Mouse (Mus musculus) adrenal gland (tissue): ENCODE results near the gene Slc5a3.

Experiments used
- intact Hi-C: fragments of 180-260 bp; cut with DNase I; formaldehyde crosslinking; loops from one replicate; pipeline ENCODE4 v1.15.1; 2025
- long read RNA-seq, 2 experiments: library from polyadenylated mRNA; unstranded; transcript quantifications; one replicate each; pipeline ENCODE4 v2.0.0; 2020; ENCODE audit warnings: borderline replicate concordance in 1 of 2; ENCODE audit not compliant: insufficient replicate concordance in 1 of 2

The Slc5a3 gene
- long read RNA-seq, experiment 1, full-length matches to known transcripts = 2 of 13 reads
- long read RNA-seq, experiment 1, partial matches to known transcripts = 0 of 13 reads
- long read RNA-seq, experiment 1, other reads (novel, unspliced or antisense) = 11 of 13 reads
- long read RNA-seq, experiment 2, full-length matches to known transcripts = 4 of 10 reads
- long read RNA-seq, experiment 2, partial matches to known transcripts = 0 of 10 reads
- long read RNA-seq, experiment 2, other reads (novel, unspliced or antisense) = 6 of 10 reads

GRCm38 (mm10) chr16:92057852-92058643 lies at the start of gene Slc5a3, which contains the start of the genes Mrps6 and Gm49711:
Gene Slc5a3, plus strand, starts transcription at chr16:92058322.
Gene Mrps6, plus strand, starts transcription at chr16:92058270.
Gene Gm49711, plus strand, starts transcription at chr16:92058316.
- intact Hi-C loops = loop anchor here (5.0 kb wide), 2 partner anchors 121 to 229 kb away; no protein-coding TSS in a partner anchor

GRCm38 (mm10) chr16:92009586-92009985 lies 48.5 kb upstream of the Slc5a3 start:
- intact Hi-C loops = no loop called here

GRCm38 (mm10) chr16:92016792-92017191 lies 41.3 kb upstream of the Slc5a3 start:
- intact Hi-C loops = no loop called here

GRCm38 (mm10) chr16:92019141-92020118 lies 38.7 kb upstream of the Slc5a3 start:
- intact Hi-C loops = no loop called here

- intact Hi-C loops = no loop called here
These were observed 36.3 kb upstream of the Slc5a3 start for GRCm38 (mm10) chr16:92021656-92022400.

- intact Hi-C loops = no loop called here
These were observed 35.4 kb upstream of the Slc5a3 start for GRCm38 (mm10) chr16:92022494-92023283.

- intact Hi-C loops = no loop called here
These were observed 24.8 kb upstream of the Slc5a3 start for GRCm38 (mm10) chr16:92033286-92033685.

- intact Hi-C loops = no loop called here
These were observed 23.4 kb upstream of the Slc5a3 start for GRCm38 (mm10) chr16:92034676-92035075.

GRCm38 (mm10) chr16:92036701-92037100 lies 21.4 kb upstream of the Slc5a3 start:
- intact Hi-C loops = no loop called here

GRCm38 (mm10) chr16:92037891-92038607 lies 20.1 kb upstream of the Slc5a3 start:
- intact Hi-C loops = no loop called here

- intact Hi-C loops = no loop called here
These were observed 18.7 kb upstream of the Slc5a3 start for GRCm38 (mm10) chr16:92039421-92039820.

GRCm38 (mm10) chr16:92039966-92040365 lies 18.2 kb upstream of the Slc5a3 start:
- intact Hi-C loops = no loop called here

GRCm38 (mm10) chr16:92051777-92052310 lies 6.3 kb upstream of the Slc5a3 start:
- intact Hi-C loops = no loop called here

GRCm38 (mm10) chr16:92052569-92052968 lies 5.6 kb upstream of the Slc5a3 start:
- intact Hi-C loops = no loop called here

GRCm38 (mm10) chr16:92056711-92057110 lies 1.4 kb upstream of the Slc5a3 start:
- intact Hi-C loops = loop anchor here (5.0 kb wide), 2 partner anchors 119 to 231 kb away; no protein-coding TSS in a partner anchor

- intact Hi-C loops = loop anchor here (5.0 kb wide), 2 partner anchors 120 to 230 kb away; no protein-coding TSS in a partner anchor
These were observed 668 bp upstream of the Slc5a3 start for GRCm38 (mm10) chr16:92057456-92057851.

- intact Hi-C loops = loop anchor here (5.0 kb wide), 2 partner anchors 122 to 228 kb away; no protein-coding TSS in a partner anchor
These were observed 810 bp downstream of the Slc5a3 start for GRCm38 (mm10) chr16:92058644-92059620.
